Mouse (Mus musculus) mammary gland, adult 2 months (tissue): ENCODE measurements around the gene Uspl1. TPM values are rescaled to one million over a fixed set of nuclear protein-coding genes. Genes with fewer than 3 reads are reported as not detected.

ENCODE experiments used
- polyA plus RNA-seq: library from polyadenylated mRNA; depleted of rRNA; stranded (reverse); fragments of >200 nt; gene quantifications from 2 replicates; pipeline ENCODE4 v1.2.3, GENCODE M21; 2012; ENCODE audit warnings: low replicate concordance; rRNA removed

The Uspl1 gene
- polyA plus RNA-seq = 7.1 and 14.3 TPM in 2 replicates

GRCm38 (mm10) chr5:149184104-149184843 is at the start of gene Uspl1, which contains the start of gene Hmgb1:
Gene Uspl1, plus strand, starts transcription at chr5:149184350.
Gene Hmgb1, minus strand, starts transcription at chr5:149184489.

GRCm38 (mm10) chr5:149264405-149264804 is 80.3 kb downstream of the Uspl1 start, which contains the start of gene Alox5ap:
Gene Alox5ap, plus strand, starts transcription at chr5:149264767.

Other genes with a start within 250 kb of the Uspl1 start
- not detected in 2 replicates for gene Gm42791, start 189.2 kb upstream of the Uspl1 start, polyA plus RNA-seq
- 14.7 and 23.8 TPM in 2 replicates for gene Hmgb1, start 139 bp downstream of the Uspl1 start, polyA plus RNA-seq
- 46.0 and 76.3 TPM in 2 replicates for gene Alox5ap, start 80.4 kb downstream of the Uspl1 start, polyA plus RNA-seq
- gene Medag, start 227.4 kb downstream of the Uspl1 start, polyA plus RNA-seq = 20.3 and 24.1 TPM in 2 replicates